Mouse (Mus musculus) left cerebral cortex, postnatal 36 days (tissue): ENCODE results near the gene Tet2. TPM values are rescaled to one million over a fixed set of nuclear protein-coding genes. Genes with fewer than 3 reads are reported as not detected.

Experiments used
- DNase-seq, 2 experiments: peaks; one replicate each; pipeline ENCODE4 v3.0.0; 2021 to 2022; ENCODE audit warnings: low spot score in 2 of 2, mixed read lengths in 1 of 2
- intact Hi-C: fragments of 180-260 bp; cut with DNase I; formaldehyde crosslinking; loops from one replicate; pipeline ENCODE4 v1.15.1; 2025
- total RNA-seq, 2 experiments: library from RNA; stranded (reverse); gene quantifications; 2 replicates each; pipeline ENCODE4 v1.2.3; 2021

Gene Tet2
- total RNA-seq, 2 experiments from 2014 or later, result 28.5 to 53.7 TPM

DNA sequence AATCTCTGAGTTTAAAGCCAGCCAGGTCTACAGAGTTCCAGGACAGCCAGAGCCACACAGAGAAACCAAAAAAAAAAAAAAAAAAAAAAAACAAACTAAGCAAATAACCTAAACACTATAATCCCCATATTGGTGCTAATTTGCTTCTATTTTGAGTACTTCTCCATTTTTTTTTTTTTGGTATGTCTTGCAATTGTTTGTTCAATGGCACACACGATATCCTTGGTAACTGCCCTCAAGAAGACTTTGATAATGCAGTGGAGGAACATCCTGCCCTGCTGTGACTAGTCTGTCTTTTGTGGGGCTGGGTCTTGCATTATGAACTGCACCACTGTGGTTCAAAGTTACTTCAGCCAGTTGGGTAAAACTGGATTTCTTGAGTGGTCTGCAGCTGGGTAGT, 19.4 kb downstream of the Tet2 start:
- no peak for DNase-seq
- intact Hi-C loops, result no loop called here

GRCm38 (mm10) chr3:133524341-133525050, 20.4 kb downstream of the Tet2 start:
- no peak for DNase-seq
- intact Hi-C loops, result no loop called here

DNA sequence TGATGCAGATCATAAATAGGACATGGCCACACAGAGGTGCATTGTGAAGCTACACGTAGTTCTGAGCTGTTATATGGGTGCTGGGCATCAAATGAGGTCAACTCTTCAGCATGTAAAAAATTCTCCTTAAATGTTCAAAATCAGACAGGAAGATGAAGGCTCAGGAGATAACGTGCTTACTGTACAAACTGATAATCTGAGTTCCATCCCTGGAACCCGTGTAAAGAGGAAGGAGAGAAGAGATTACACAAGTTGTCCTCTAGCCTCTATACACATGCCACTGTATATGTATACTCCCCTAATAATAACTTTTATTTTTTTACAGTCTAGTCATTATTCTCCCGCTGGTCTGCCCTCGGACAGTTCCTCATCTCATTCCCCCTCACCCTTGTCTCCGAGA, 21.7 kb downstream of the Tet2 start:
- intact Hi-C loops, result no loop called here

DNA sequence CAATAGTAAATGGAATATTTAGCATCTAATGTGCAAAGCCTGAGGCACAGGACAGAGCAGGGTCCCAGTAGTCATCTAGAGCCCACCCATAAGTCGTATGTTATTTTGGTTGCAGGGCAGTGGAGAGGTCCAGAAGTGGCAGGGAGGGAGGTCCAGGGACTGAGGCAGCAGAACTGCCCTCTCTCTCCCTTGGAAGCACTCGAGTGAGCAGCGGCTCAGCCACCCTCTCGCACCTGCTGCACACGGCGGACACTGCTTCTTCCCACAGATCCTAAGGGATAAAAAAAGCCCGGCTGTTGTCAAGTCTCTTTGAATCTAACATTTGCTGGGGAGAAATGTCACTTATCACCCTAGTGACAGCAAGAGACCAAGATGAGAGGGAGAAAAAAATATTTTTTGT, 22.6 kb downstream of the Tet2 start:
- intact Hi-C loops, result no loop called here
- no peak for DNase-seq

More for the DNA sequence above, 21.7 kb downstream of the Tet2 start:
- DNase-seq, result no peak

DNA sequence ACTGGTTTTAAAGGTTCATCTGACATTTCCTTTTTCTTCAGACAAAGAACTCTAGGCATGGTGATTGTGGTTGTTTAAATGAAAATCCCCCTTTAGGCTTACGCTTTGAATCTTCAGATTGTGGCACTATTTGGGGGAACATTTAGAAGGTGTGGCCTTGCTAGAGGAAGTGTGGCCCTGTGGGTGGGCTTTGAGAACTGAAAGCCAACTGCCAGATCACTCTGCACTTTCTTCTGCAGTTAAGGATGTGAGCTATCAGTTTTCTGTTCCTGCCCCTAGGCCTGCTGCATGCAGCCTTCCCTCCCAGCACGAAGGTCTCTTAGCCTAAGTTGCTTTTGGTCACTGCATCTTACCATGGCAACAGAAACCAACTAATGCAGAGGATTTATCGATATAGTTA, 26.1 kb downstream of the Tet2 start:
- intact Hi-C loops, result no loop called here
- DNase-seq, result no peak

DNA sequence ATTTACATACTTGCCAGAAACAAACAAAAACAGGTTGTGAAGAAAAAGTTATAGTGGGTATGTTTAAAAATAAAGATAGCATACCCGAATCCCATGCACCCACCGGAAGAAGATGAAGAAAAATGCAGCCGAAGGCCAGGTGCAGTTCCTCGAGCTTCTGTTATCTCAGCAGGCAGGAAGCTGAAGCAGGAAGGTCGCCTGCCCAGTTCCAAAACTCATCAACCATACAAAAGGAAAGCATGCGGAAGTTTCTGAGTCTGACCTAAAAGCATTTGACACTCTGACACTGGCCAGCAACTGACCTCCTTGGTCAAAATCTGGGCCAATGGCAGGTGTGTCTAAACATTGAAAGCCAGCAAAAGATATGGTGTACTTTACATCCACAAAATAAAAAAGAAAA, 26.8 kb downstream of the Tet2 start:
- DNase-seq, result no peak
- intact Hi-C loops, result no loop called here

- no peak for DNase-seq
- intact Hi-C loops, result no loop called here
These were observed 27.5 kb downstream of the Tet2 start for GRCm38 (mm10) chr3:133517406-133517805.

DNA sequence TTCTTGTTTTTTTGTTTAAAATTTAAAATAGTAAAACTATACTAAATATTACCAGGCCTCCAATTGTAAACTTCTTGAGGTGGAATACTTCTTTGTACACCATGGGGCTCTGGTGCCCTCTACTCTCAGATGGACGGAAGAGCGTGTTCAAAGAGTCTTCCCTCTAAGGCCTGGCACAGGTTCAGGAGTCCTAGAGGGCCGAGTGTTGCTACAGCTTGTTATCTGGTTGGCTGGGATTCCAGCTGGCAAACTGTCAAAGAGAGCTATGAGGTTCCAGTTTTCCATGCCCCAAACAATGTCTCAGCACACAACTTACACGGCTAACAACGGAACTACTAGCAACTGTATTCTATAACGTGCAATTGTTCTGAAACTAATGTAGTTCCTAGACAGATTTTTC, 28.8 kb downstream of the Tet2 start:
- no peak for DNase-seq
- intact Hi-C loops, result no loop called here

- intact Hi-C loops, result no loop called here
- no peak for DNase-seq
These were observed 29.6 kb downstream of the Tet2 start for GRCm38 (mm10) chr3:133515204-133515969.

- no peak for DNase-seq
- intact Hi-C loops, result no loop called here
These were observed 30.6 kb downstream of the Tet2 start for GRCm38 (mm10) chr3:133514290-133514689.

GRCm38 (mm10) chr3:133513475-133513874, 31.5 kb downstream of the Tet2 start:
- DNase-seq, result no peak
- intact Hi-C loops, result no loop called here

DNA sequence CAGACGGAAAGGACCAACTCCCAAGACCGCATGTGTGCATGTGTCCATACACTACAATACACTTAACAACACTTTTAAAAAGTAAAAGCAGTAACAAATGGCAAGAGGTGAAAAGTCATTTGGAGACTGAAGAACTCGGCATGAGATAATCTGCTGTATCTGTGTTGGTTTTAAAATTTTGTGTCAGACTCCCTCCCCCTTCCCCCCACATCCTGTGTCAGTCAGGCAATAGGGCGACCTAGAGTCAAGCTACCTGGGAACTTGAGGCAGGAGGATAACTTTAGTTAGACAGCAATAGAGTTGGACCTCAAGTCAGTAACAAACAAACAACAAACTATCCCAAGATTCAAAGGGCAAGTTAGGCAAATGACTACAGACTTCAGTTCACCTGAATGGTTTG, 34.6 kb downstream of the Tet2 start:
- intact Hi-C loops, result no loop called here
- no peak for DNase-seq

- intact Hi-C loops, result no loop called here
- DNase-seq, result no peak
These were observed 35.1 kb downstream of the Tet2 start for GRCm38 (mm10) chr3:133509796-133510195.

- intact Hi-C loops, result no loop called here
- no peak for DNase-seq
These were observed 36.1 kb downstream of the Tet2 start for GRCm38 (mm10) chr3:133508881-133509280.

DNA sequence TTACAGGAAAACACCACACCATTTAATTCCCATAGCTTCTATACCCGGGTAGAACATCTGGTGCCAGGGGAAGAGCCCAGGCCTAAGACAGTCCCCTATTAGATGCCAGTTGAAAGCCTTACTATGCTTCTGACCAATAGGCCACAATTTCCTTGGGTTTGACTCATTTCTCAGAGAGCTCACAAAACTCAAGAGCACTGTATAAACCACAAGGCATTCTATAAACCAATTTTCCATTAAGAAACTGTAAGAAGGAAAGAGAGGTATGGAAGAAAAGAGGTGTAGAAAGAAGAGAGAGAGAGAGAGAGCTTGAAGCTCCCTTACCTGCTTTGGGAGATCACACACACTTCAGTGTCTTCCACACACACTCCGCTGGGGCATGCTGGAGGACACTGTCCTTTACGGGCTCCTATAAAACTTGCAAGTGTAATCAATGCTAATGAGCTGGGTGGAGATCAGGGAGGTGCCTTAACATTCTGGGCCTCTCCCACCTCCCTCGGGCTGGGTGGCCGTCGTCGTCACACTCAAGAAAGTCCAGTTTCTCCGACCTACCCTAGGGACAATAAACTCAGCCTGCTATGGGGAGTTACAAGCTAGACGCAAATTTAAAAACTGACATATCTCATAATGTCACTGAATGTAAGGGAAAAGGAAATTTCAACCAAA, 38.5 kb downstream of the Tet2 start:
- no peak for DNase-seq
- intact Hi-C loops, result no loop called here

DNA sequence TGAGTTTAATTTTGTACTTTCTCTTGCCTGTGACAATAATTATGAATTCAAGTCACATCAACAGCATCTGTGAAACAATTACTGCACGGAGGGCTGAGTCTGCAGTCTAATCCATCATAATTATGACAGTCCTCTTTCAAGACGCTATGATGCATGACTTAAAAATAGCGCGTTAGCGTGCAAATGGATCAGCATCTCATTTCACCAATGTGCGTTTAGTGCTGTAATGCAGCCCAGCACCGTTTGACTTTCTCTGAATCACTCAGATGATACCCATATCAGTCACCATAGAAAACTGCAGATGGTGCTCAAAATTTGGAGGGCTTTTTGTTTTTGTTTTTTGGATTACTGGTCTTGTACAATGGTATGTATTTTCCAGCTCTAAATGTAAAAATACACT, 48.0 kb downstream of the Tet2 start:
- no peak for DNase-seq
- intact Hi-C loops, result no loop called here

- intact Hi-C loops, result no loop called here
- no peak for DNase-seq
These were observed 53.6 kb downstream of the Tet2 start for GRCm38 (mm10) chr3:133491370-133491769.

- intact Hi-C loops, result no loop called here
These were observed 56.8 kb downstream of the Tet2 start for GRCm38 (mm10) chr3:133488022-133488725.

GRCm38 (mm10) chr3:133482887-133483286, 62.1 kb downstream of the Tet2 start:
- intact Hi-C loops, result no loop called here
- no peak for DNase-seq

More at GRCm38 (mm10) chr3:133488022-133488725, 56.8 kb downstream of the Tet2 start:
- no peak for DNase-seq

DNA sequence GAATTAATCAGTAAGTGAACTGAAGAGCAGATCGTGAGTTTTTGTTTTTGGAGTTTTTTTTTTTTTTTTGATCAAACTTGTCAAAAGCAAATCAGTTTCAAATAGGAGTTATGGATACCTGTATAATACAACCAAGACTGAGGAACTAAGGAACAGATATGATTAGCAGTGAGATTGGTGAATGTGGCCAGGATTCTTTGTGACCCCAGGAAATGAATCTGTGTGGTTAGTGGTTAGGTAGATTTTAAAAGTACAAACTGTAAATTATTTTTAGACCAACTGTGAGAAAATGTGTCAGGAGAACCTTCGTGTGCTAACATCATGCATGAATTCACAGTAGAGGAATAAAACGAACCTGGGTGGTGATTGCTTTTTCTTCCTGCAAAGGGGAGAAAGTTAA, 66.0 kb downstream of the Tet2 start:
- intact Hi-C loops, result no loop called here
- no peak for DNase-seq
